Mouse (Mus musculus) brain, embryonic 14.5 days (tissue): Measurements from ENCODE around the gene Ephb2.

Experiments
- CTCF ChIP-seq: fragments of 200-500 bp; IDR thresholded peaks from 2 replicates; pipeline ENCODE4 v1.5.1; 2012; ENCODE audit warnings: inconsistent platforms, mild to moderate bottlenecking, moderate library complexity, borderline replicate concordance; ENCODE audit not compliant: insufficient read depth, insufficient read length; ENCODE audit errors: extremely low read depth
- POLR2A ChIP-seq: fragments of 200-500 bp; IDR thresholded peaks from 2 replicates; pipeline ENCODE4 v1.6.1; 2012; ENCODE audit warnings: mild to moderate bottlenecking, inconsistent platforms, borderline replicate concordance; ENCODE audit not compliant: poor library complexity, insufficient read depth, insufficient read length, severe bottlenecking; ENCODE audit errors: extremely low read depth

DNA sequence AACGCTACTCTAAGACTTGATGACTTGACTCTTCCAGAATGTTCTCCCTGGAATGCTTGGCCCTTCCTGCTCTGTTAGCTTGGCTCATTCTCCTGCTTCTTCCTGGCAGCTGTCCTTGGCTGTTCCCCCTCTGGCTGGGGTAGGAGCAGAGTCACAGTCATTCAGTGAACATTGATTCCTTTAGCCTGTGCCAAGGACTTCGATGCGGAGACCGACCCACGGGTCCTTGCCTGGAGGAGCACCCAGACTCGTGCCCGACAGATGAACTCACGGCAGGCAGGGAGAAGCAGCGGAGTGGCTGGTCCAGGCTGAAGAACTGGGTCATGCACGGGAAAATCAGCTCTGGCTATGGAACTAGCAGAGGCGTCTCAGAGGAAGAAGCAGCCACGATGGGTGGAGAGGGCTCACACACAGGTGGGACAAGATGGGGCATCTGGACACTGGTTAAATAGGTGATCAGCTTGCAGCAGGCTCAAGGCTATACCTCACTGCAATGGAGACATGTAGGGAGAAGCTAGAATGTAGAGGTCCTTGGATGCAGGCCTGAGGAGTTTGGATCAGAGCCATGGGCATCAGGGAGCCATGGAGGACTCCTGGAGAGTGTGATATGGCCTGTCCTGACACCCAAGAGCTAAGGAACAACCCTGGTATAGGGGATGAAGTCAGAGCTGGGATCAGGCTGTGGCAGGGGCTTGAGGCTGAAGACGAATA lies 53.8 kb downstream of the Ephb2 start:
- TF ChIP-seq CTCF: no peak
- no peak for TF ChIP-seq POLR2A
